Mouse (Mus musculus): ENCODE data around the gene Nkap. TPM values are rescaled to one million over a fixed set of nuclear protein-coding genes. Genes with fewer than 3 reads are reported as not detected.
A peak's percentile ranks its signal among the peaks of the same experiment; 100 is the strongest.
"Not testable (repeated sequence)": the region's sequence is repeated elsewhere in the genome, so short reads cannot be mapped to it uniquely, and the experiment has no call there.

The Nkap gene
- polyA plus RNA-seq (2015; fragmentation: Nextera tagmentation; extraction: Ambion mirVana): 19.1 and 20.3 TPM in 2 replicates

DNA sequence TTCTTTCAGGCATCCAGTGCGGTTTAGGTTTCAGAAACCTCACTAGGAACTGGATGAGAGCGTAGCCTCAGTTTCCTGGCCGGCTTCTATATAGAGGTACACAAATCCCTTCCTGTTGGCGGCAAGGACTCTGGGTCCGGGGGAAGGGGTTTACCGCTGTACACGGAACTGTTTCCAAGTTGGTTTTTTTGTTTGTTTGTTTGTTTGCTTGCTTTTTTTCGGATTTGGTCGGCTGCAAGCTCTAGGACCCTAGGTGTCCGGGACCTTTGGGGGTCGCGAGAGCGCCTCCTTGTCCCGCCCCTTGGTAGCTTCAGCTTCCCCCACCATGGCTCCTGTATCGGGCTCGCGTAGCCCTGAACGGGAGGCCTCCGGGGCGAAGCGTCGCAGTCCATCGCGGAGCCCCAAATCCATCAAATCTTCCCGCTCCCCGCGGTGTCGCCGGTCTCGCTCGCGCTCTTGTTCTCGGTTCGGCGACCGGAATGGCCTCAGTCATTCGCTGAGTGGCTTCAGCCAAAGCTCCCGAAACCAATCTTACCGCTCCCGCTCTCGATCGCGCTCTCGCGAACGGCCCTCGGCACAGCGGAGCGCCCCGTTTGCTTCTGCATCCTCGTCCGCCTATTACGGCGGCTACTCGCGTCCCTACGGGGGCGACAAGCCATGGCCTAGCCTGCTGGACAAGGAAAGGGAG, at the start of gene Nkap:
Gene Nkap (plus strand): TSS at position 125 of the 688 bp plus-strand sequence.
- Histone ChIP-seq H3K27ac (replicated peaks) (peak within 1 kb of the TSS; percentile 72), H3K9ac (replicated peaks) (peak within 1 kb of the TSS; percentile 76), H3K4me3 (peak within 1 kb of the TSS; percentile 72), H3K4me1 (peaks cover 13% of the 10 kb centered on the region), H3K9me3 (no peaks in the 10 kb centered on the region), H3K27me3 (no peaks in the 10 kb centered on the region), H3K4me2 (replicated peaks) (peak within 1 kb of the TSS; percentile 50), H3K36me3 (peaks cover 3% of the 10 kb centered on the region; the same call in 1 of the 2 replicates)
- 20% methylated on average over 58 of the region's 58 CpGs for WGBS
- ATAC-seq (replicated peaks): peak; percentile 93

GRCm38 (mm10) chrX:37080345-37080744, 46.2 kb upstream of the Nkap start:
- not testable (repeated sequence) for H3K9me3 ChIP-seq; ATAC-seq (replicated peaks); H3K4me3 ChIP-seq; H3K4me2 ChIP-seq (replicated peaks); H3K27ac ChIP-seq (replicated peaks); H3K9ac ChIP-seq (replicated peaks); H3K36me3 ChIP-seq; H3K27me3 ChIP-seq
- peaks cover 11% of the 10 kb centered on the region for H3K4me1 ChIP-seq
- 69% methylated on average over 4 of the region's 4 CpGs for WGBS

- WGBS: 55% methylated on average over 6 of the region's 6 CpGs
- Histone ChIP-seq H3K27me3 (no peaks in the 10 kb centered on the region), H3K4me3 (no peak overlapping the region), H3K4me1 (peaks cover 11% of the 10 kb centered on the region), H3K36me3 (no peaks in the 10 kb centered on the region; the same call in 1 of the 2 replicates), H3K9ac (replicated peaks) (no peak overlapping the region), H3K4me2 (replicated peaks) (no peak overlapping the region), H3K27ac (replicated peaks) (no peak overlapping the region), H3K9me3 (no peaks in the 10 kb centered on the region)
- ATAC-seq (replicated peaks): no peak
Observed at GRCm38 (mm10) chrX:37081194-37081593, 45.4 kb upstream of the Nkap start.

- 32% methylated on average over 19 of the region's 19 CpGs for whole genome bisulfite sequencing
- Histone ChIP-seq H3K36me3 (no peaks in the 10 kb centered on the region; the same call in 1 of the 2 replicates), H3K27ac (replicated peaks) (peak overlapping the region; percentile 90), H3K4me3 (peak overlapping the region; percentile 58), H3K9me3 (no peaks in the 10 kb centered on the region), H3K4me1 (peaks cover 11% of the 10 kb centered on the region), H3K27me3 (no peaks in the 10 kb centered on the region), H3K9ac (replicated peaks) (peak overlapping the region; percentile 58), H3K4me2 (replicated peaks) (peak overlapping the region; percentile 60)
- peak; percentile 20 for ATAC-seq (replicated peaks)
Observed at GRCm38 (mm10) chrX:37084318-37084926, 42.2 kb upstream of the Nkap start.

- Histone ChIP-seq H3K4me2 (replicated peaks) (peak within 1 kb of the TSS; percentile 60), H3K9ac (replicated peaks) (peak within 1 kb of the TSS; percentile 58), H3K36me3 (no peaks in the 10 kb centered on the region; the same call in 1 of the 2 replicates), H3K9me3 (no peaks in the 10 kb centered on the region), H3K27me3 (no peaks in the 10 kb centered on the region), H3K27ac (replicated peaks) (peak within 1 kb of the TSS; percentile 90), H3K4me1 (peaks cover 11% of the 10 kb centered on the region), H3K4me3 (peak within 1 kb of the TSS; percentile 58)
- WGBS: 16% methylated on average over 38 of the region's 38 CpGs
- peak; percentile 96 for ATAC-seq (replicated peaks)
Observed at GRCm38 (mm10) chrX:37084927-37085660, 41.5 kb upstream of the Nkap start, which contains the start of gene Rpl39. Gene Rpl39 (minus strand): TSS chrX:37085402.

DNA sequence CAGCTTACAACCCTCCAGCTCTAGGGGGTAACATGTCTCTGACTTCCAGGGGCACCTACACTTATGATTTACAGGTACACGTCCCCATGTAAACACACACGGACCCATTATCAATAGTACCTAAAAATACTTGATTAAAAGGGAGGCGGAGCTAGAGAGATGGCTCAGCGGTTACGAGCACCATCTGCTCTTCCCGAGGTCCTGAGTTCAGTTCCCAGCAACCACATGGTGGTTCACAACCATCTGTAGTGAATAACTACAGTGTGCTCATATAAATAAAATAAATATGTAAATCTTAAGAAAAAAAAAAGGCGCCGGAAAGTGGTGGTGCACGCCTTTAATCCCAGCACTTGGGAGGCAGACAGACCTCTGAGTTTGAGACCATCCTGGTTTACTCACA, 40.9 kb upstream of the Nkap start:
- H3K9me3 ChIP-seq: no peaks in the 10 kb centered on the region
- peak overlapping the region; percentile 49 for H3K9ac ChIP-seq (replicated peaks)
- no peaks in the 10 kb centered on the region; the same call in 1 of the 2 replicates for H3K36me3 ChIP-seq
- H3K4me2 ChIP-seq (replicated peaks): peak overlapping the region; percentile 60
- H3K4me3 ChIP-seq: peak overlapping the region; percentile 58
- no peaks in the 10 kb centered on the region for H3K27me3 ChIP-seq
- H3K4me1 ChIP-seq: peaks cover 11% of the 10 kb centered on the region
- H3K27ac ChIP-seq (replicated peaks): peak overlapping the region; percentile 90
- WGBS: 28% methylated on average over 9 of the region's 9 CpGs
- ATAC-seq (replicated peaks): no peak

GRCm38 (mm10) chrX:37088778-37089177, 37.8 kb upstream of the Nkap start:
- Histone ChIP-seq H3K36me3 (peaks cover 12% of the 10 kb centered on the region; the same call in 1 of the 2 replicates), H3K4me3 (no peak overlapping the region), H3K4me2 (replicated peaks) (no peak overlapping the region), H3K27me3 (no peaks in the 10 kb centered on the region), H3K9me3 (no peaks in the 10 kb centered on the region), H3K27ac (replicated peaks) (no peak overlapping the region), H3K9ac (replicated peaks) (no peak overlapping the region), H3K4me1 (no peaks in the 10 kb centered on the region)
- ATAC-seq (replicated peaks): no peak
- 88% methylated on average over 1 of the region's 1 CpGs for WGBS

GRCm38 (mm10) chrX:37091457-37091856, 35.1 kb upstream of the Nkap start:
- Histone ChIP-seq H3K9ac (replicated peaks) (no peak overlapping the region), H3K4me3 (no peak overlapping the region), H3K27me3 (no peaks in the 10 kb centered on the region), H3K36me3 (peaks cover 21% of the 10 kb centered on the region; the same call in 1 of the 2 replicates), H3K4me2 (replicated peaks) (no peak overlapping the region), H3K27ac (replicated peaks) (no peak overlapping the region), H3K4me1 (no peaks in the 10 kb centered on the region), H3K9me3 (no peaks in the 10 kb centered on the region)
- no peak for ATAC-seq (replicated peaks)
- WGBS: 94% methylated on average over 3 of the region's 3 CpGs

GRCm38 (mm10) chrX:37095106-37095768, 31.4 kb upstream of the Nkap start:
- no peak overlapping the region for H3K27ac ChIP-seq (replicated peaks)
- no peaks in the 10 kb centered on the region for H3K4me1 ChIP-seq
- peaks cover 27% of the 10 kb centered on the region; the same call in 1 of the 2 replicates for H3K36me3 ChIP-seq
- H3K9me3 ChIP-seq: no peaks in the 10 kb centered on the region
- 91% methylated on average over 11 of the region's 11 CpGs for WGBS
- H3K27me3 ChIP-seq: no peaks in the 10 kb centered on the region
- H3K4me2 ChIP-seq (replicated peaks): no peak overlapping the region
- H3K9ac ChIP-seq (replicated peaks): no peak overlapping the region
- no peak overlapping the region for H3K4me3 ChIP-seq
- no peak for ATAC-seq (replicated peaks)

DNA sequence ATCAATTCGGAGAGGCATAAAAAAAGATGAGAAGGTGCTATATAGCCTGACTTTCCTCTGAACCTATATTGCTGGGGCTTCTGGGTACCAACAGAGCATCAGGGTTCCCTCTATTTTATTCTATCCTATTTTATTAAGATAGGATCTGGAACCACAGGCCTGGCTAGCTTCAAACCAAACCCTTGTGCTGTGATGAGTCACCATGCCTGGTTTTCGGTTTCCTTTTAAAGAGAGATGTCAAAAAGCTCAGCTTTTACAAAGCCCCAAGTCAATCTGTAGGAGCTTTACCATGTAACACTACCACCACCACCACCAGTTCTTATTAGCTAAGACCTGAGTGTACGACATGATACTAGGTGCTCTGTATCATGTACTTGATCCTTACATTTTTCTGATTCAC, 27.9 kb upstream of the Nkap start:
- Histone ChIP-seq H3K4me2 (replicated peaks) (no peak overlapping the region), H3K36me3 (peaks cover 19% of the 10 kb centered on the region; the same call in 1 of the 2 replicates), H3K27ac (replicated peaks) (no peak overlapping the region), H3K27me3 (no peaks in the 10 kb centered on the region), H3K4me1 (no peaks in the 10 kb centered on the region), H3K9ac (replicated peaks) (no peak overlapping the region), H3K4me3 (no peak overlapping the region), H3K9me3 (no peaks in the 10 kb centered on the region)
- ATAC-seq (replicated peaks): no peak
- WGBS: 89% methylated on average over 3 of the region's 3 CpGs

DNA sequence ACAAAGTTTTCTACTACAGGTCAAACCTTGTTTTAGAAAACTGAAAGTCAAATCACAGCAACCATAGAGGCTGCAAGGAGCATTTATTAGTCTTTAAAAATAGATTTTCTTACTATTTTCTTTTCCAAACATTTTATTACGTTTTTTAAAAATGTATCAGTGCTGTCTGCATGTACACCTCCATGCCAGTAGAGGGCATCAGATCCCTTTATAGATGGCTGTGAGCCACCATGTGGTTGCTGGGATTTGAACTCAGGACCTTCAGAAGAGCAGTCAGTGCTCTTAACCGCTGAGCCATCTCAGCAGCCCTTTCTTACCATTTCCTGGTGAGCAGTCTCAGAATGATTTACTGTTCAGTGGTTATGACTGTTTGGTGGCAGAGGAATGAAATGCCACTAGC, 22.8 kb upstream of the Nkap start:
- Histone ChIP-seq H3K4me3 (no peak overlapping the region), H3K36me3 (peaks cover 8% of the 10 kb centered on the region; the same call in 1 of the 2 replicates), H3K9me3 (no peaks in the 10 kb centered on the region), H3K27me3 (no peaks in the 10 kb centered on the region), H3K4me2 (replicated peaks) (no peak overlapping the region), H3K4me1 (peaks cover 3% of the 10 kb centered on the region; the same call in 1 of the 2 replicates), H3K27ac (replicated peaks) (no peak overlapping the region), H3K9ac (replicated peaks) (no peak overlapping the region)
- WGBS: 76% methylated on average over 2 of the region's 2 CpGs
- no peak for ATAC-seq (replicated peaks)
